Mouse (Mus musculus): ENCODE results near the gene Zfp14.

The Zfp14 gene

DNA sequence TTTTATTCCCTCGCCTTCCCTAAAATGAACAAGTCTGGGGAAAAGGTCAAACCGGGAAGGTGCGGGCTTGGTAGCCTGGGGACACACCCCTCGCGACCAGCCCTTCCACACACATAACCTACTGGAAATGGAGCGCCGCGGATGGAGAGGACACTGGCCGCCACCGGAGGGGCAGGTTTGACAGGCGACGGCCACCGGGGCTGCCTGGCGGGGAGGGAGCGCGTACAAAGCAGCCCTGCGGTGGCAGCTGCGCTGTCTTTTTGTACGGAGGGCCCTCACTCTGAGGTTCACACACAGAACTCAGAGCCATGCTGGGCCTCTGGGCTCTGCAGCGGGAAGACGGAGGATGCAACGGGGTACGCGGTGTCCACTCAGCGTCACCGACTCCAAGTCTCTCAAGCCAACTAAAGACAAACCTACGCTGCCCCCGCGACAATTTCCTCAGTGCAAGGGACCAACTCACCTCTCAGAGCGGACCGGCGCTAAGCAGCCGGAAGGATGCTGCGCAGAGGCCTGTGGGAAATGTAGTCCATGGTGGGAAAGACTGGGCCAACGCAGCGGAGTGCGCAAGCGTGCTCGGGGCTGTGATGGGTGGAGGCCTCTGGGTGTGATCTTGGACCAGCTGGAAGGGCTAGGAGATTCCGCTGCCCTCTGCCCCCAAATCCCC lies at the start of gene Zfp14:
Gene Zfp14, minus strand, starts transcription at position 499 of the 667 bp plus-strand sequence.
- DNase-seq (ENCODE audit: low read depth, low spot score) = peak; percentile 91

DNA sequence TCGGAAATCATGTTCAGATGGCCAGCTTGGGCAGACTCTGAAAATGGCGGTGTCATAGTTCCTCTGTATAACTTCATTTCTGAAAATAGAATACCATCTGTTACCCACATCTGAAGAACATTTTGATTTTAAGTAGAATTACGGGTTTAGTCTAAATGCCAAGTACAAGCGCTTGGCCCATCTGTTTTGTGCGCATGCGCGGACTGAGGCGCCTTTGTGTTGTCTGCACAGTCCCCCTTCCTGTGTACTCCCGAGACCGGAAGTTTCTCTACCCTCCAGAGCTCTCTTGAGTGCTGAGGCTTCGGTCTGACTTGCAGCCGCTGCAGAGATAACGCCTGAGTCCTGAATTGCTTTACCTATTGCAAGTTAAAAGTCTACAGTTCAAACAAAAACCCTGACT lies 48.1 kb upstream of the Zfp14 start:
- DNase-seq (ENCODE audit: low read depth, low spot score) = no peak

DNA sequence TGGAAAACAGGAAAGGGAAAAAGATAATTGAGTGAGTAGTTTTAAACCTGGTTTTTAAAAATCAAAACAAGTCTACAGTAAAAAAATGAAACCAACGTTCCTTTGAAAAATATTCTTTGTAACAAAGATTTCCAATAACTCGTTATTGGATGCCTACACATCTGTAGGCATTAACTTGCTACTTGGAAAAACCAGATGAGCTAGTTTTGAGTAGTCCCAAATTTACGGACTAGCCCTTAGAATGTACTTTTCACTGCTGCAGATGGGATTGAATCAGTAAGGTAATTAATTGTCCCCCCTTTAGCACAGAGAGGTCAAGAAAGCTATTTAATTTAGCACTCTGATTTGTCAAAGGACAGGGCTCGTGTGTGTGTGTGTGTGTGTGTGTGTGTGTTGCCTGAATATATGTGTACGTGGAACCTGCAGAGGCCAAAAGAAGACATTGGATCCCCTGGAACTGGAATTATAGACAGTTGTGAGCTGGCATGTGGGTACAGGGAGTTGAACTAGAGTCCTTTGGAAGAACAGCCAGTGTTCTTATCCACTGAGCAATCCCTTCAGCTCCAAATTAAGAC lies 44.5 kb upstream of the Zfp14 start:
- no peak for DNase-seq (ENCODE audit: low read depth, low spot score)

DNA sequence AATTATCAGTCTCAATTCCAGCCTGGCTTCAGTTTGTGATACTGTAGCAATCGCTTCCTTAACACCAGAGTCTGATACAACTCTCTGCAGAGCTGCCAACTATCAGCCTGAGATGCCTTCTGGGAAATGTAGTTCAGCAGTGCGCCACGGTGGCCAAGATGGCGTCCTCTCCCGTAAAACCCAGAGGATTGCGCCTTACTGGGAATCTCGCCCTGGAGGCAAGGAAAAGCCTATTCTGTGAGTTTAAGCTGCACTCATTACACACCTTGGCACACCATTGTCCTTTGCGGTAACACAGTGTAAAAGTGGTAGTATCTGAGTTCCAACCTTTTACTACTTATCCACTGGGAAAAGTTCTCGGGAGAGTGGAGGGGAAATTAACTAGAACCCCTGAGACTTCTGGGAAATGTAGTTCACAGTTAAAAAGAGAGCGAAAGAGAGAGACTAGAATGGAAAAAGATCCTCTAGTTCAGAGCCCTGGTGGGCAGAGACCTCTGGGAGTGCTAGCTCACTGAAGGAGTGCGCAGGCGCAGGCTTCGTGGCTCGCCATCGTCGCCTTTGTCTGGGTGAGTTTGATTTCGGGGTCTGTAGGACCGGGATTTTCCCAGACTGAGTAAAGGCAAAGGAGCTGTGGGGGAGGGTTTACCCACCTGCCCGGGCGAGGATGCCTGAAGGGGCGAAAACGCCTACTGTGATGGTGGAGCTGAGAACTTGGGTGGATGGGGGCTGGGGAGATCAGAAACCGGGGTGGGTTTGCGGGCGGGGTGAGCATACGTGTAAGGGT lies 43.7 kb upstream of the Zfp14 start, which contains the start of gene Zfp260:
Gene Zfp260, plus strand, starts transcription at position 132 of the 784 bp plus-strand sequence.
- DNase-seq (ENCODE audit: low read depth, low spot score) = peak; percentile 97

DNA sequence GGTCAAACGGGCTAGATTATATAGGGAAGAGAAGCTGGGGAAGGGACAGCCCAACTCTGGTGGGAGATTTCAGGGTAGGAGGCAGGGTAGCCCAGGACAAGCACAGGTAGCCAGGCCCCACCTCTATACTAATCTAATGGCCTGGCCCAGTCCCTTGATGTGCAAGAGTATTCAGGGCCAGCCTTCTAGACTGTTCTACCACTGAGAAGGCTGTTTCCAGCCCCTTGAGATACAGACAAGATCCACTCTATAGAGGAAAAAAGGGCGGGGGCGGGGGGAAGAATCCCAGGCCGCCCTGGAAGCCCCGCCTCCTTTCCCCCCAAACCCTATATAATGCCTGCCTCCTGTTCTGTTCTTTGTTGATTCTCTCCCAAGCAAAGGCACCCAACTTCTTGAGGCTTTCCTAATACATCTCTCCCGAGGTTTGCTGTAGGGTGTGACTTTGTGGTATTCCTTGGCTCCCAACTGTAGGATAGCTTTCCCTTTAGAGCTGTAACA lies 42.8 kb upstream of the Zfp14 start:
- DNase-seq (ENCODE audit: low read depth, low spot score) = no peak

DNA sequence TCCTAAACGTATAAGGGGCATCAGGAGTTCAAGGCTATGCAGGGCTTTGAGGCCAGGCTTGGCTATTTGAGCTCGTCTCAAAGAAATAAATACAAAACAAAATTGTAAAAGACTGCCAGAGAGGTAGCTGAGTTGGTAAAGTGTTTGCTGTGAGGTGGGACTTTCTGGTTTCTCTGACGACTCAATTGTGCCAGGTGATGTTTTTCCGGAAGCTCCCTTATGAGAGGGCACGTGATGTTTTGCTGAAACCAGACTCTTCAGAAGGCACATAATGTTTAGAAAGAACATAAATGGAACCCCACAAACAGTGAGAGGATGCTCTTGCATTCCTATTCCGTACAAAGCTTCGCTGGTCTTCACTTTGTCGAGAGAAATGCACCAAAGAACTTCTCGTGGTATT lies 41.5 kb upstream of the Zfp14 start:
- DNase-seq (ENCODE audit: low read depth, low spot score) = no peak

DNA sequence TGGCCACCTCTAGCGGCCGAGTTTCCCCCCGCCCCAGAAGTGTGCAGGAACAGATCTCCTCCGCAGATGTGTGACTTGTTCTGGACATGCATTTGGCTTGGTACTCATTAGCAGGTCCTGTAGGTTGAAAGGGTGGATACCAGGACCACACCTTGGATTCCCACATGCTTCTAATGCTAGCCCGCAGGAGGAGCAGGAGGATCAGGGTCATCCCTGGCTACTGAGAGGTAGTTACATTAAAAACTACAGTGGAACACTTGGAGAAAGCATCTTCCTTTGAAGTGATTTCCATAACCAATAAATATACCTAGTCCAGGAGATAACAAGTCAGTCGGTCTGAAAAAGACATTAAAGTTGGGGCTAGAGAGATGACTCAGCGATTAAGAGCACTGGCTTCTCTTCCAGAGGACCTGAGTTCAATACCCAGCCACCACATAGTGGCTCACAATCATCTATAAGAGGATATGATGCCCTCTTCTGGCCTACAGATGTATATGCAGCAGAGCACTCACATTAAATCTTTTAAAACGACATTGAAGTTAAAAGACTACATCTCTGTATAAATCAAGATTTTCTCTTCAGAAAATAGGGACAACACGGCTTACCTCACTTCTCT lies 39.9 kb upstream of the Zfp14 start:
- no peak for DNase-seq (ENCODE audit: low read depth, low spot score)

DNA sequence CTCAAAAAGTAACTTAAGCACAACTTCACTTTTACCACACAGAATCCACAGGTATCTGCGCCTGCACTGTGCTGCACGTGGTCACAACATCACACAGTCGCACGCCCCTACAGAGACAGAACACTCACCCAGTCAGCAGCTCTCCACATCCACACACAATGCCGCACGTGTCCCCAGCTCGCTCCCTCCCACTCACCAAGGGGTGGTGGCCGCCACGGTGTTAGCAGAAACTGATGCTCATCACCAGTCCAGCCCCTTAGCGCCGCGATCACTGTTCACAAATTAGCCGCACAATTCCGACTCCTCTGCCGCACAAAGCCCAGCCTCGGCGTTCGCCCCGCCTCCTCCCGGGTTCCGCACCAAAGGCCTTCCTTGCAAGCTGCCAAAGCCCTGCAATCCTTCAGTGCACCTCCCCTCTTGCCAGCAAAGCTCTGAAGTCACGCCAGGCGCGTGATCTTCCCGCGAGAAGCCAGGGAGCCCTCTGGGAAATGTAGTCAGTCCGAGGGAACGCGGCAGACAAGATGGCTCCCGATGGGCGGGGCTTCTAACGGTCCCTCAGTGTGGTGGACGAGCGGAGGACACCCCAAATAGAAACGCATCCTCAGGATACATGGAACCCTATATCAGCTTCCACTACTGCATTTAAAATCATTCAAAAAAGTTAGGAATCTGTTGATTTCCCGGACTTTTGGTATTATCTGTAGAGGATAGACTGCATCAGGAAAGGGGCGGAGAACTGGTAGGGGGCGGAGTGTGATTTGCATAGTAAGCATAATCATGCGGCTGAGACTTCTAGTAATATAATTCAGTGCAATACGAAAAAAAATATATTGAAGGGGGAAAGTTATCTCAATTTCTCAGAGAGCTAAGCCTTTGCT lies 39.2 kb upstream of the Zfp14 start, which contains the start of the genes Gm26920 and Zfp566:
Gene Gm26920, minus strand, starts transcription at position 319 of the 878 bp plus-strand sequence.
Gene Zfp566, minus strand, starts transcription at position 436 of the 878 bp plus-strand sequence.
- DNase-seq (ENCODE audit: low read depth, low spot score) = peak; percentile 99

DNA sequence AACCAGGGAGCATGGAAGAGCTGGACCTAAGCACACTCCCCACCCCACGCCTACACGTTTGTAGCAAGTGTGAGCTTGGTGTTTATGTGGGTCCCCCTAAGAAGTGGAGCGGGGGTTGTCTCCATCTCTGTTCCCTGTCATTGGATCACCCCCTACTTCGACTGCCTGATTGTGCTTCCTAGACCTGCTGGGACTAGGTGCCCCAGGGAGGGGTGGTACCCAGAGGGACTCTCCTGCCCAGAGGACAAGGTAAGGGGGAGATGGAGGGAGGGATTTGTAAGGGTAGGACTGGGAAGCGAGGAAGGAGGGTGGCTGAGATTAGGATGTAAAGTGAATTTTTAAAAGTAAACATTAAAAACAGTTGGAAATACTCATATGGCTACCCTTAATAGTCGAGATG lies 38.2 kb upstream of the Zfp14 start:
- no peak for DNase-seq (ENCODE audit: low read depth, low spot score)

DNA sequence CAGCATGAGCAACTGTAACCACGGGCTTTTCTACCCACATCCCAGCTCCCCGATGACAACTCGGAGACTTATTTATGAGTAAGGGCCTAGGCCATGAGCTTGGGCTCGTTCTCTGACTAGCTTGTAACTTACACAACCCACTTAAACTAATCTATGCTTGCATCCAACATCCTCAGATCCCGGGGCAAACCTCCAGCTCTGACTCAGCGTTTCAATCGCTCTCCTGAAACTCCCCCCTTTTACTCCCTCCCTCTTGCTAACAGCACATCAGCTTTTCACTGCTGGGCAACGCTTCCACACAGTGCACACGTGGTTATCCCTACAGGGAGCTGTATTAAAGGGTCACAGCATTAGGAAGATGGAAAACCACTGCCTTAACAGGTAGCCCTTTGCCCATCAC lies 35.3 kb upstream of the Zfp14 start:
- no peak for DNase-seq (ENCODE audit: low read depth, low spot score)

DNA sequence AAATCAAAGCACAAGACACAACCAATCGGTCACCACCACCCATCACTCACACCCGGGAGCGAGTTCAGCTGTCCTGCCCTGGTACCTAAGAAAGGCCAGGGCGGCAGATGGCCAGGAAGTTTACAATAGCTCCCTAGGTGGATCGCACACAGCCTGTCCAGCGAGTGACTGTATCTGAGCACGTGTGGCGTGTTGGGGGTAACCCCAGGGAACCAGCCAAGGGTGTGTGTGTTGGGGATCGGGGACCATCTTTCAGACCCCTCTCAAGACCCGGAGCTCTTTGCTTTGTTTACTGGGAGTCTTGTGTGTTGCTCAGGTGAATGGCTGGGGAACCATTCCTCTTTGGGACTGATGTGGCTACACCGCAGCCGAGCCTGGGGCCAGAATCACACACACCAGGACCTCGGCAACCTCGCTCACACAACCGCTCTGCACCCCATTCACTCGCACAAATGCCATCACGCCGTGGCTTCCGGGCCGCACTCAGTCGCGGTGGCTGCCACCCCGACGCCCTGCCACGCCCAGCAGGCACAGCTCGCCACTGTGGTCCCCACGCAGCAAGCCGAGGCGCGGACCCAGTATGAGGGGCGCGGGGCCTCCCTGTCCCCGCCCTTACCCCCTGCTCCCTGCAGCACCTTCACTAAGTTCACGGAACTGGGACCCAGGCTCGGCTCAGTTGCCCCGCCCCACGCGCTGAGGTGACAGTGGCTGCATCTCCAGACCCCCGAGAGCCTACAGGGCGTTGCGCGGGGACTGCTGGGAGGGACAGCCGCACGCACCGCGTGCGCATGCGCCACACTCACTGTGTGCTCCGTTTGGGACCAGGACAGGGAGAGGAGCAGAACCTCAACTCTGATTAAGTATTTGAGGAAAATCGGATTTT lies 21.2 kb upstream of the Zfp14 start, which contains the start of gene Zfp82:
Gene Zfp82, minus strand, starts transcription at position 755 of the 883 bp plus-strand sequence.
- DNase-seq (ENCODE audit: low read depth, low spot score) = peak; percentile 95

DNA sequence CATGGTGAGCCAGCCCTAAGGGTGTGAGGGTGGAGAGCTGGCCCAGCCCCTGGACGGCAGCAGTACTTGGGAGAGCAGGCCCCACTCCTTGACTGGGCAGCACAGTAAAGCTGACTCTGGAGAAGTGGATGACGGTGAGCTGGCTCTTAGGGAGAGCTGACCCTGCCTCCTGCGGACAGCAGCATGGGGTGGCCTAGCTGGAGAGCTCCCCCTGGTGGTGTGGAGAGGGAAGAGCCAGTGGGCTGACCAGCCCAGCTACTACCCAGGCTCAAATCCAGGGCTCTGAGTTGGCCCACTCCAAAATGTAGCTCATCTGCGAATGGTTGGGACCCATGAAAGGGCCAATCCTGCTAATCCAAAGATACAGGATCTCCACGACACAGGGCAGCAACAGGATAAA lies 13.4 kb upstream of the Zfp14 start:
- no peak for DNase-seq (ENCODE audit: low read depth, low spot score)

DNA sequence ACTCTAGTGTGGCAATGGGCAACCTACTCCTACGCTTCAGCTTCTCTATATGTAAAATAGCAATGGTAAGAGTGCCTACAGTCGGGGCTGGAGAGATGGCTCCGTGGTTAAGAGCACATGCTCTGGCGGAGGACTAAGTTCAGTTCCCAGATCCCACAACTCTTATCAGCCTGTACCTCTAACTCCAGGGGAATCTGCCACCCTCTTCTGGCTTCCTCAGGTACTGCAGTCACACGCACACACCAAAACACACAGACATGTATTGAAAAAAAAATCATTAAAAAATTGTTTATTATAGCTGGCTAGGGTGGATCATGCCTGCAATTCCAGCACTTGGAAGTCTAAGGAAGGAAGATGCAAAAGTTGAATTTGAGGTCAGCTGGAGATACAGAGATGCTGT lies 11.3 kb upstream of the Zfp14 start:
- DNase-seq (ENCODE audit: low read depth, low spot score) = peak; percentile 22

DNA sequence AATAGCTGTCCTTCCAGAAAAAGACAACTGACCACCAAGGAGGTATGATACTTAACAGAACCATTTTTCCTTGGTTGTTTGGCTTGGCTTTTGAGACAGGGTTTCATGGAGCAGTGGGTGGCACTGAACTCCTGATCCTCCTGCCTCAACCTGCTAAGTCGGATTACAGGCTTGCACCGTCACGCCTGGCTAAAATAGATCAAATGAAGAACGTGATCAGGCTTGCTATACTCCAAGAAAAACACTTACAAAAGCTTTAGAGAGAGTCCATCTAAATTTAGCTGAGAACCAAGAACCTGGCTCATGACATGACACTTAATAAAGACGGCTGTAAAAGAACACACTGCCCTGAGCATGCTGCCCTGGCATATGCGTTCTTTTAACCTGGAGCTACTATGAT lies 9.2 kb upstream of the Zfp14 start:
- no peak for DNase-seq (ENCODE audit: low read depth, low spot score)

DNA sequence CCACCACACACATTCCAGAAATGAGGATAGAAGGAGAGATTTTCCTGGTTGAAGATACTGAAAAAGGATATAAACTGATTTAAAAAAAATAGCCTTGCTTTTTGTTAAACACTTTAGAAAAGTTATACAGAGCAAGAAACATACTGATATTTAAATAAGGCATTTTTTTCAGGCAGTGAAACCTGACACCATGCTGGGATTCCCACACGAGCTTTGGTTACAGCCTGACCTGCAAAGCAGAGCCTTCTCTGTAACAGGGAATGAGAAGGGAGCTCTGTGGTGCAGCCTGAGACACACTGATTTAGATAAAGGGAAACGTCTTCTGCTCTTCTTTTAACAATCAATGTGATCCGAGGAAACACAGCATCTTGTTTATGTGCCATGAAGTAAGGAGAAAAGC lies 2.4 kb upstream of the Zfp14 start:
- DNase-seq (ENCODE audit: low read depth, low spot score) = no peak

DNA sequence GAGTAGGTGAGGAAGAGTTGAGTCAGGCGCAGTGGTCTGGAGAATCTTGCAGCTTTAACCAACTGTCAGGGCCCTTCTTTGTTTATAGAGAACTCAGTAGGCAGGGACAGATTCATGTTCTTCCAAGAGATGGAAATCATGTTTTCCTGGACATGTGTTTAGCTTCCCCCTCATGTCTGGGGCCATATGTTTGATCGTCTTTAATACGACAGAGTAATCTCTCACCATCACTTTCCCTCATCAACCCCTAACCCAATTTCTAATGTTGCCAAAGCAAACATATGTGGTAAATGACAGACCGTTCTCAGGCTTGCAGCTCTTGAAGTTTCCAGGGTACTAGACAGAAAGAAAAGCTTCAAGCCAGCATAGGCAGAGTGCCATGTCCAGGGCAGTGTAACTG lies 3.1 kb downstream of the Zfp14 start:
- no peak for DNase-seq (ENCODE audit: low read depth, low spot score)

DNA sequence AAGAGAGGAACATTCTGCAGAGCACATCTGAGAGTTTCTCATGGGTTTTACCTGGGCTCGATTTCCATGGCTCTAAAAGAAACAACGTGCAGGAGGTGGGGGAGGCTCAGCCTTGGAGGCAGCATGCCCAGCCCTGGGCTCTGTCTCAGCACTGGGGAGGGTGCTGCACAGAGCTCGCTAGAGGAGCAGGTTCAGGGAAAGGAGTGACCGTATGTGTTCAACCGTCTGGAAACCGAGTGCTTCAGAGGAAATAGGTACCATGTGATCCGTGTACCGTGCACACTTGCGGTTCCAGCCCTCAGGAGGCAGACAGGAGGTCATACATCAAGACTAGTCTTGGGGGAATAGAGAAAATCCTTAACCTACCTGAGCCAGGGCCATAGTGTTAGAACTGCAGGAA lies 6.8 kb downstream of the Zfp14 start:
- no peak for DNase-seq (ENCODE audit: low read depth, low spot score)

DNA sequence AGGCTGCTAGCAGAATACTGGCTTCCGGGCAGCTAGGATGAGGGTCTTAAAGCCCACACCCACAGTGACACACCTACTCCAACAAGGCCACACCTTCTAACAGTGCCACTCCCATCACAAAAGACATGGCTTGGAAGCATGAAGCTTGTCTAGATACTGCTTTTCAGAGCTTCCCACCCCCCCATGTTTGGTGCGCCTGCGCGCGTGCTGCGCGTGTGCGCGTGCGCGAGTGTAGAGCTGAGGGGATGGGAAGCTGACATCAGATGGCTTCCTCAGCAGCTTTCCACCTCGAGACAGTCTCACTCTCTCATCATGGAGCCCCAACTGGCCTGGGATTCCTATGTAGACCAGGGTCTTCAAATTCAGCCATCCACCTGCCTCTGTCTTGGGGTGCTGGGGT lies 16.8 kb downstream of the Zfp14 start:
- DNase-seq (ENCODE audit: low read depth, low spot score) = no peak

DNA sequence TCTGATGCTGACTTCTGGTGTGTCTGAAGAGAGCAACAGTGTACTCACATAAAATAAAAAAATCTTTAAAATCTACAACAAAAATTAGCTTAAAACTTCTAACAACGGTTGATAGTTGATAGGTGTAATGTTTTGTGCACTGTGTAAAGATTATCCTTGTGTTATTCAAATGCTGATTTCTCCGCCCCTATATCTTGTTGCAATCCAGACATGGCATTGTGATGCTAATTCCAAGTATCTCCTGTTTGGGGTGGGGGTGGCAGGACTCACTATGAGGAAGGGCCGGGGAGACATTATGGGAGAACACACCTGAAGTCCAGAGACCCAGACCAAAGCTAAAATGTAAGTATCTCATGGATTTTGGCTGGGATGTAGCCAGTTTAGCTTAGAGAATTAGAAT lies 19.8 kb downstream of the Zfp14 start:
- no peak for DNase-seq (ENCODE audit: low read depth, low spot score)

DNA sequence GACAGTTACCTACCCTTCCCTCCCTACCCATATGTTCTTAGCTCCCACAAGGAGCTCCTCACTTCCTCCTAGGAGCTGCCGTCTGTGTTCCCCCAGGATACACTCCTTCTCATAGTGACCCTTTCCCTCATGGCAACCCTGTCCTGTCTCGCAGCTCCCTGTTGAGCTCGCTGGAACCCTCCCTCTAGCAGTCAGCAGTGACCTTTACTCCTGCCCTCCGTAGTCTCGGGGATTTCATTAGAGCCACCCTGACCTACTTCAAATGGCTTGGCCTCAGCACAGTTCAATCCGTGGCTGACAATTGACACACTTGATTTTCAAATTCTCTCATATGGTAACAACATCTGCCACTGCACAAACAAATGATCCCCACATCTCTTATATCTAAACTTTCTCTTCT lies 20.5 kb downstream of the Zfp14 start:
- DNase-seq (ENCODE audit: low read depth, low spot score) = no peak

Measured in mesoderm, embryonic 11.5 days (tissue).